Mouse (Mus musculus): ENCODE results near the gene Dhrs7.
A peak's percentile ranks its signal among the peaks of the same experiment; 100 is the strongest.
"Not testable (repeated sequence)": the region's sequence is repeated elsewhere in the genome, so short reads cannot be mapped to it uniquely, and the experiment has no call there.

Dhrs7 gene

GRCm38 (mm10) chr12:72664735-72665337, at the start of gene Dhrs7:
Dhrs7 (minus strand) TSS chr12:72664909.
- DNase-seq, result peak; percentile 77 to 81

GRCm38 (mm10) chr12:72709981-72710380, 45.3 kb upstream of the Dhrs7 start:
- DNase-seq, result no peak

GRCm38 (mm10) chr12:72704068-72704467, 39.4 kb upstream of the Dhrs7 start:
- no peak for DNase-seq

GRCm38 (mm10) chr12:72700013-72700412, 35.3 kb upstream of the Dhrs7 start:
- no peak for DNase-seq

DNA sequence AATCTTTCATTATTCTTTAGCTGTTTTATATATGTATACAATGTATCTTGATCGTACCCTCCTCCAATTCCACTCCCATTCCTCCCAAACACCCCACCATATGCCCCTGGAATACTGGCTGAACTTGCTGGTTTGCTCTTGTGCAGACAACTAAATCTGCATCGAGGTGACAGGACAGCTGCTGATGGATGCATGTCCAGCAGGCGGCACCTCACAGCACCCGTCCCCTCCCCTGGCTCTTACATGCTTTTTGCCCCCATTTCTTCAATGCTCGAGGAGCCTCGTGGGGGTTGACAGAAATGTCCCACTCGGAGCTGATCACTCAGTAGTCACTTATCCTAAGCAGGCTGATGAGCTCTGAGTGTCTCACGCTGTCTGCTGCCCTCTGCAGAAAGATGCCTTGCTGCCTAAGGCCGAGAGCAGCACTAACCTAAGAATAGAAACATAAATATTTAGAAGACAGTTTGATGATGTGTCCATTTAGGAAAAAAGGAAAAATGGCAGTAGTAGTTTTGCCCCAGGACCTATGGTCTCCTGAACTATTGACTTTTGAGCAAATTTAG, 30.3 kb upstream of the Dhrs7 start:
- DNase-seq, result no peak

- DNase-seq, result no peak
These were observed 29.7 kb upstream of the Dhrs7 start for GRCm38 (mm10) chr12:72694438-72694837.

GRCm38 (mm10) chr12:72693895-72694294, 29.2 kb upstream of the Dhrs7 start:
- no peak for DNase-seq

DNA sequence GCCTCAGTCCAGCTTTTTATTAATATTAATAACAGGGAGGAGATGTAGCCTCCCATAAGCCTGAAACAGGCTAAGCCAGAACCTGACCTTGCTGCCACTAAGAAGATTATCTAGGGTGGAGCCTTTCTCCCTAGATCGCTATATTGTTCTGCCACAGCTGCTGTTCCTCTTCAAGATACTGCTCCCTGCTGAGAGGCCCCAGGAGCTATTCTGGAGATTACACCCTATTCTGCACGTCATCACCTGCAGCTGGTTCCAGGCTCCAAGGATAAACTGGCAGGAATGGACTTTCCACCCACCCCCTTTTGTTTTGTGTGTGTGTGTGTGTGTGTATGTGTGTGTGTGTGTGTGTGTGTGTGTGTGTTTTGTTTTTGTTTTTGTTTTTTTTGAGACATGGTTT, 23.6 kb upstream of the Dhrs7 start:
- DNase-seq, result not testable (repeated sequence)

DNA sequence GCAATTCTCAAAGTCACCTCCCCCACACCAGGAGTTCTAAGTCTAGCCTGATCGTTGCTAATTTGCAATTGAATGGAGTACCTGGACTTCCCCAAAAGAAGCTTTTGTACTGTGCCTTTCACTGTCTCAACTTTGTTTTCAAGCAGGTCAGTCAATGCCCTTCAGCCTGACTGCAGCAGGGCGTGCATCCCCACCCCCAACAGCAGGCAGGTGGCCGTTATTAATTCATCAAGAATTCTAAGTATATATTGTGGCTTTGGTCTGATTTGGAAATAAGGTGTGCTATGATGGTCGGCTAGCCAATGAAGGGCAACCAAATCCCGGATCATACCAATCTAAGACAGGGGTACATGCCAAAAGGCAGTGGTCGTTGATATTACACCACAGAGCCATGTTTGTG, 23.0 kb upstream of the Dhrs7 start:
- not testable (repeated sequence) for DNase-seq

DNA sequence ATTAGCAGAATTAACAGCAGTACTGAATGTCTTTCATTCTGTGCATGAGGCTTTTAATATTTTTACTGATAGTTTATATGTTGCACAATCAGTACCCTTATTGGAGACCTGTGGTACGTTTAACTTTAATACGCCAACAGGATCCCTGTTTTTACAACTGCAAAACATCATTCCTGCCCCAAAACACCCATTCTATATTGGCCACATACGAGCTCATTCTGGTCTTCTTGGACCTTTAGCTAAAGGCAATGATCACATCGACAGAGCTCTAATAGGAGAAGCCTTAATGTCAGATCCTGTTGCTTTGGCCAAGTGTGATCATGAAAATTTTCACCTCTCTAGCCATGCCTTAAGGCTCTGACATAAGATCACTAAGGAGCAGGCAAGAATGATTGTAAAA, 21.9 kb upstream of the Dhrs7 start:
- DNase-seq, result not testable (repeated sequence)

DNA sequence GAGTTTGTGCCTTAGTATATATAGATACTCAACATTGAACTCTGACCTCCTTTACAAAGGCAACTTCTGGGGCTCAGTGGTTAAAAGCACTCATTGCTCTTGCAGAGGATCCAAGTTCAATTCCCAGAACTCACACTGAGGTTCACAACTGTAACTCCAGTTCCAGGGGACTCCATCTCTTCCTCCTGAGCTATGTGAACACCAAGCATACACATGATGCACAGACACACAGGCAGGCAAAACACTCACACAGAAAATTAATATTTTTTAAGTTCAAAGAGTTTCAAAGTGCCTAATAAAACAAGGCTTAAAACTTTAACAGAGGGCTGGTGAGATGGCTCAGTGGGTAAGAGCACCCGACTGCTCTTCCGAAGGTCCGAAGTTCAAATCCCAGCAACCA, 18.9 kb upstream of the Dhrs7 start:
- DNase-seq, result no peak

DNA sequence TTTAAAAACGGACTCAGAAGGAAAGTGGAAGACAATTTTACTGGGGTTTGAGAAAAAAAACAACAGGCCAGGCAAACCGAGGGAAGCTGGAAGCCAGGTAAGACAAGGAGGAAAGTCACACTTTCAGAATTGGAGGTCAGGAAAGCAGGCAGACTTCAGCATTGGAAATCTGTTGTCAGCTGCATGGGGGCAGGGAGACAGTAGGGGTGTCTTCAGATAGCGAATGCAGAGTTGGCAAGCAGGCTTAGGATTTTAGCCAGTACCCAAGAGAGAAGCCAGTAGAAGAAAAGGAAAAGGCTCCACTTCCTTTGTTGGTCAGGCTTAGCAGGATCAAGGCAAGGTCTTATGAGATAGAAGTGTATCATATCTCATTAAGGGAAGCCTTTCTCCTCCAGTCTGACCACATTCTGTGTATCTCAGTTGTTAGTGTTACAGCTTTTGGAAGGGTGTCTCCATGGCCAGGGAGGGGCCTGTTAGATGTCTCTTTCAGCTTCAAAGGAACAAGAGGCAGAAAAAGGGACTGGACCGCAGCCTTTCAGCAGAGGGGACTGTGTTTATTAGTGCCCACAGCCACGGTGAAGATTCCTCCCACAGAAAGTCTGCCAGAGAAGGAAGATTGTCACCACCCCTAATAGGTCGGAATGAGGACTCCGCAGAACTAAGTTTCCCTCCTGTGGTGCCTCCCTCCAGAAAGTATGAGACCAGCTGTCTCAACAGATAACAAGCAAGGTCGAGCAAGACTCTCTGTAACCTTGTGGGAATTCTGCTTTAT, 18.0 kb upstream of the Dhrs7 start:
- DNase-seq, result no peak

DNA sequence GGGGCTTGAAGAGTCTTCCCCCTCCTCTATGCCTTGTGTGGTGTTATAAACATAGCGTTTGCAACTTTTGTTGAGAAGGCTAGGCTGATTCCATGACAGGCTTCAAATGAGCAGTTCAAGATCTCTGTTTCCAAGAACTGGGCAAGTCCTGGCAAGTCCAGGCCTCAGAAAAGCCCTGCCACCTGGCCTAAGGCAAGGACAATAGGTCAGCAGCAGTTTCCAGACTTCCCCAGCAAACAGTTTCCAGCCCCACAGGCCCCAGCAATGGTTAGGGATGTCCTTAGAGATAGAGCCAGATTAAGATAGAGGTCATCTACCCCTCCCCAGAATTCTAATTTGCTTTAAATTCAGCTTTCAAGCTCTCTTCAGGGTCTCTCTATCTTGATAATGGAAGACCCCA, 17.2 kb upstream of the Dhrs7 start:
- DNase-seq, result no peak

DNA sequence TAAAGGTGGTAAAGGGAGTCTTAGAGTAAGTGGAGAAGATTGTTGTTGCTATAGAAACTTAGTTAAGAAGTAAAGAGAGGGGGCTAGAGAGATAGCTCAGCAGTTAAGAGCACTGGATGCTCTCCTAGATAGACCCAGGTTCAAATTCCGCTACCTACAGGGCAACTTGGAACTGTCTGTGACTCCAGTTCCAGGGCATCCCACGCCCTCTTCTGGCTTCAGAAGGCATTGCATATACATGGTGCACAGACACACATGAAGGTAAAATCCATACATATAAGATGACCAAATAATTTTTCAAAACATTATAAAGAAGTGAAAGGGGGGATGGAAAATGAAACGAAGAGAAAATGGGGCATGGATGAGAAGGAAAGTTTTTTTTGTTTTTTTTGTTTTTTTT, 14.9 kb upstream of the Dhrs7 start:
- DNase-seq, result no peak

- no peak for DNase-seq
These were observed 10.1 kb upstream of the Dhrs7 start for GRCm38 (mm10) chr12:72674820-72675219.

- DNase-seq, result no peak
These were observed 9.5 kb upstream of the Dhrs7 start for GRCm38 (mm10) chr12:72674079-72674797.

- no peak for DNase-seq
These were observed 6.9 kb upstream of the Dhrs7 start for GRCm38 (mm10) chr12:72671516-72672135.

DNA sequence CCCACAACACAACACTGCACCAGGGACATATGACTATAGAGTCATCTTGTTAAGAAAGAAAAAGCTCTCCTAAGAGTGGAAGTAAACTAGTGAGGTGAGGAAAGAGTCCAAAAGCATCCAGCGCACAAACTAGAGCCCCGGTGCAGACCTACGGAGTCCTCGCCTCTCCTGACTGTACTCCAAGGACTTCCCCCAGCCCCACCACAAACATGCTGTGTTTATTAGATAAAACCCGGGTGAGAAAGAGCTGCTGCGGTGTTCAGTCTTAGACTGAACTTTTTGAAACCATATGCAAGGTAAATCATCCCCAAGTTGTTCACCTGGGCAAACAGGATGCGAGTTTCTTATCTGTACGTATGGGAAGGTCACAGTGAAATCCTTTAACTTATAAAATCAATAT, 6.2 kb upstream of the Dhrs7 start:
- DNase-seq, result no peak

DNA sequence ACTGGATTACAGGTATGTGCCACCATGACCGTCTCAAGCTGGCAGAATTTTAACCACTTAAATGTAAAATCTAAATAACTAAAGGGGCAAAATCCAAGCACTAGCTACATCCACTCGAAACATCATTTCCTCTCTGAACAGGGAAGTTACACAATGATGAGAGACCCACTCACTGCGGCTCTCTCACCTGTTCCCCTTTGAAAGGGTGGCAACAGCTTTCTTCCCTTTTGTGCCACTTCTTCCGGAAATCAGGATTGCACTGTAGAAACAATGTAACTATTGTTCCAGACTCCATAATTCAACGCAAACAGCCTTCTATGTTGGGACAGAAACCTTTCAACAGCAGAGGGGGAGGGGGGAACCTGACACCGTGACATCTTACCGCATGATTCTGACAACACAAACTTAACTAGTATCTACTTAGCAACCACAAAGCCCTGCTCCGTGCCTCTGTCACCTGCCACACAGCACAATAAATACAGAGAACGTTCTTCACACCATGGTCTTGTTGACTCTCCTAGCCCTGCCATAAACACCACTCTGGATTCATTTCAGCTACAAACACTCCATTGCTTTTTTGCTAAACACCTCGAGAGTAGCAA, 3.3 kb upstream of the Dhrs7 start:
- no peak for DNase-seq

DNA sequence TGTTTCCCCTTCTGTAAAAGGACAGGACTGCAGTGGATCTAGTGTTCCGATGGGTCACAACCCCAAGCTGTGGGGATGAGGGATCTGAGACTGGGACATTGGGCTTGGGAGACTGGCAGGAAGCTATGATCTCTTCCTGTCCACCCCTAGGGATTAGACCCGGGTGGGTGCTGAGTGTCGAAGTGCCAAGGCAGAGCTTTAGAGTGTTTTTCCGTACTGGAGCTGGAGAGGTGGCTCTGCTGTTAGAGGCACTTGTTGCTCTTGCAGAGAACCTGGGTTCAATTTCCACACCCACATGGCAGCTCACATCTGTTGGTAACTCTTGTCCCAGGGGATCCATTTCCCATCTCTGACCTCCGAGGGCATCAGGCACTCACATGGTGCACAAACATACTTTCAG, 1.3 kb upstream of the Dhrs7 start:
- DNase-seq, result no peak

- DNase-seq, result peak in 1 of 2 experiments; percentile 14
These were observed 532 bp downstream of the Dhrs7 start for GRCm38 (mm10) chr12:72664020-72664734.

GRCm38 (mm10) chr12:72655775-72656174, 8.9 kb downstream of the Dhrs7 start:
- DNase-seq, result no peak
